Mouse (Mus musculus): ENCODE measurements around the gene Eya4.

DNA sequence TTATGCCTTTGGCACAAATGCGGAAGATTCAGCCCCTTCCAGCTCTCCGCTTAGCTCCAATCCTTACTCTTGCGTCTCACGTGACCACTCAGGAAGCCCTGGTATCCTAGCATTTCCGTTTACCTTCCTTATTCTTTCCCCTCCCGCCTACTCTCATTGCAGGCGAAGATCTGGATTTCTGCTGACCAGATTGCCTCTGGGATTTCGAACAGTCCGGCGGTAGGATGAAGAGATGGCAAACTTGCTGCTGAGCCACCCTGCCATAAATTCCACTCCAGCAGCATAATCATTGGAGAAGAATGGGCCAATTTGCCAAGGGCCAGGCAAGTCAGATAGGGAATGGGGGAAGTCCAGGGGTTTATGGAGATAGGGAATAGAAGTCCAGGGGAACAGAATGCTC lies 160.8 kb downstream of the Eya4 start:
- TF ChIP-seq POLR2A (IDR thresholded peaks at IDR 0.05; ENCODE audit: low read depth, low read length) (no peak), CTCF (conservative IDR thresholded peaks at IDR 0.05; ENCODE audit: insufficient read depth, insufficient read length, low read depth, low read length) (no peak)
